Mouse (Mus musculus) v-Abl transformed pro-B cells (cell line): ENCODE data around the gene Cox16.
"Not testable (repeated sequence)": the region's sequence is repeated elsewhere in the genome, so short reads cannot be mapped to it uniquely, and the experiment has no call there.

Experiments
- in situ Hi-C, 2 experiments: fragments of 400-800 bp; cut with MboI; formaldehyde crosslinking; loops; one replicate each; pipeline ENCODE4 v1.15.1; 2025; ENCODE audit not compliant: unreplicated experiment in 2 of 2

The Cox16 gene

GRCm38 (mm10) chr12:81484727-81485191 lies at the start of gene Cox16:
Cox16 (minus strand) TSS chr12:81485127.
- in situ Hi-C loops = loop anchor here (5.0 to 10.0 kb wide), 2 partner anchors 50 to 108 kb away; partner anchors contain the start of genes Gm20498 (in 1 of the 2) and Synj2bp (in 1 of the 2)

- in situ Hi-C loops = loop anchor here in 1 of 2 experiments (10.0 kb wide), 2 partner anchors 48 to 62 kb away; partner anchors contain the start of genes Cox16 and Med6
Observed at GRCm38 (mm10) chr12:81533029-81533419, 48.1 kb upstream of the Cox16 start.

GRCm38 (mm10) chr12:81532316-81533028 lies 47.5 kb upstream of the Cox16 start, which contains the start of the genes Gm20498 and Synj2bp:
Gm20498 (minus strand) TSS chr12:81532905.
Synj2bp (minus strand) TSS chr12:81532911.
- in situ Hi-C loops = loop anchor here in 1 of 2 experiments (10.0 kb wide), 2 partner anchors 48 to 62 kb away; partner anchors contain the start of genes Cox16 and Med6

GRCm38 (mm10) chr12:81530587-81530986 lies 45.7 kb upstream of the Cox16 start:
- in situ Hi-C loops = loop anchor here in 1 of 2 experiments (10.0 kb wide), 2 partner anchors 46 to 64 kb away; partner anchors contain the start of genes Cox16 and Med6

GRCm38 (mm10) chr12:81496906-81497305 lies 12.0 kb upstream of the Cox16 start:
- in situ Hi-C loops = not testable (repeated sequence)

- in situ Hi-C loops = no loop called here
Observed at GRCm38 (mm10) chr12:81490491-81490890, 5.6 kb upstream of the Cox16 start.

- in situ Hi-C loops = loop anchor here (5.0 to 10.0 kb wide), 2 partner anchors 49 to 107 kb away; partner anchors contain the start of genes Gm20498 (in 1 of the 2) and Synj2bp (in 1 of the 2)
Observed at GRCm38 (mm10) chr12:81485311-81485710, 384 bp upstream of the Cox16 start.

GRCm38 (mm10) chr12:81484212-81484611 lies 715 bp downstream of the Cox16 start:
- in situ Hi-C loops = loop anchor here in 1 of 2 experiments (10.0 kb wide), 1 partner anchor 51 kb away; the partner anchor contains the start of genes Gm20498 and Synj2bp

- in situ Hi-C loops = loop anchor here in 1 of 2 experiments (10.0 kb wide), 1 partner anchor 51 kb away; the partner anchor contains the start of genes Gm20498 and Synj2bp
Observed at GRCm38 (mm10) chr12:81483656-81484055, 1.3 kb downstream of the Cox16 start.

GRCm38 (mm10) chr12:81459051-81459450 lies 25.9 kb downstream of the Cox16 start:
- in situ Hi-C loops = not testable (repeated sequence)

- in situ Hi-C loops = not testable (repeated sequence)
Observed at GRCm38 (mm10) chr12:81438985-81439384, 45.9 kb downstream of the Cox16 start.

- in situ Hi-C loops = not testable (repeated sequence)
Observed at GRCm38 (mm10) chr12:81434778-81435177, 50.1 kb downstream of the Cox16 start.

GRCm38 (mm10) chr12:81421846-81422245 lies 63.1 kb downstream of the Cox16 start, which contains the start of gene Adam4:
Adam4 (minus strand) TSS chr12:81421946.
- in situ Hi-C loops = loop anchor here in 1 of 2 experiments (25.0 kb wide), 1 partner anchor 660 kb away; the partner anchor contains the start of gene Ccdc177

GRCm38 (mm10) chr12:81413211-81413610 lies 71.7 kb downstream of the Cox16 start:
- in situ Hi-C loops = loop anchor here in 1 of 2 experiments (25.0 kb wide), 1 partner anchor 651 kb away; the partner anchor contains the start of gene Ccdc177

- in situ Hi-C loops = loop anchor here (10.0 to 25.0 kb wide), 2 partner anchors 224 to 647 kb away; partner anchors contain the start of gene Ccdc177 (in 1 of the 2)
Observed at GRCm38 (mm10) chr12:81408966-81409365, 76.0 kb downstream of the Cox16 start.

GRCm38 (mm10) chr12:81402187-81402586 lies 82.7 kb downstream of the Cox16 start:
- in situ Hi-C loops = loop anchor here (5.0 to 25.0 kb wide), 4 partner anchors 217 to 640 kb away; partner anchors contain the start of gene Ccdc177 (in 1 of the 2)

- in situ Hi-C loops = not testable (repeated sequence)
Observed at GRCm38 (mm10) chr12:81379364-81379763, 105.6 kb downstream of the Cox16 start, which contains the start of gene Gm4787. Gm4787 (minus strand) TSS chr12:81379464.

GRCm38 (mm10) chr12:81333841-81334240 lies 151.1 kb downstream of the Cox16 start:
- in situ Hi-C loops = no loop called here

- in situ Hi-C loops = no loop called here
Observed at GRCm38 (mm10) chr12:81332875-81333421, 152.0 kb downstream of the Cox16 start, which contains the start of gene Slc8a3. Slc8a3 (minus strand) TSS chr12:81333180.
